Mouse (Mus musculus): ENCODE measurements around the gene Tmem178.
"Not testable (repeated sequence)": the region's sequence is repeated elsewhere in the genome, so short reads cannot be mapped to it uniquely, and the experiment has no call there.

DNA sequence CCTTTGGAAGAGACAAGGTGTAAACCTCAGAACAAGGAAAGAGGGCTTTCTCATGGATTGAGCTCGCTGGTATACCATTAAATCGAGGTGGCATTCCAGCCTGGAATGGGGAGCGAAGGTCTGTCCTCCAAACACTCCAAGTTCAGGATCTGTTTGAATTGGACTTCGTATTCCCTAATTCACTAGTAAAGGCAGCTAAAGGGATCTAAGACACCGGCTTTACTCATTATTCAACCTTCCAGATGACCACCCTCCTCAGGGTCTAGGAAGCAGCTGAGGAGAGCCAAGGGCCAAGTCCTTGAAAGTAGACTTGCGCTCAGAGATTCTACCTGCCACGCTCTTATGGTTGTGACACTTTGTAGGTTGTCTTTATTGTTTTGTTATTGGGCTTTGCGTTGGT lies 1.1 kb downstream of the Tmem178 start:
- TF ChIP-seq CTCF, POLR2A (IDR thresholded peaks at IDR 0.05; ENCODE audit: extremely low read depth, insufficient read depth, low read length): not testable (repeated sequence)
